Mouse (Mus musculus): Measurements from ENCODE around the gene Gm29094. TPM values are rescaled to one million over a fixed set of nuclear protein-coding genes. Genes with fewer than 3 reads are reported as not detected.
"Not testable (repeated sequence)": the region's sequence is repeated elsewhere in the genome, so short reads cannot be mapped to it uniquely, and the experiment has no call there.

Gm29094 gene
- polyA plus RNA-seq, 1 experiment from 2014 or later = not detected

DNA sequence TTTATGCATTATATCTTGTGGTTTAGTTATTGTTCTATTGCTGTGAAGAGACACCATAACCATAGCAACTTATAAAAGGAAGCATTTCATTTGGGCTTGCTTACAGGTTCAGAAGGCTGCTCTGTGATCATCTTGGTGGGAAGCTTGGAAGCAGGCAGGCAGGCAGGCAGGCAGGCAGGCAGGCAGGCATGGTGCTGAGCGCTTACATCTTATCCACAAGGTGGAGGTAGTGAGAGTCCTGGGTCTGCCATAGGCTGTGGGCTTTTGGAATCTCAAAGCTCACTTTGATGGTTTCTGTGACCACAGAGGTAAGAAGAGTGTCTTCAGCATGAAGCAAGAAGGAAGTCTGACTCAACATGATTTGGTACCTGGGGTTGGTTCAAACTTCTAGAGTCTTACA, 13.2 kb downstream of the Gm29094 start:
- H3K27me3 ChIP-seq (replicated peaks); ATAC-seq; H3K4me1 ChIP-seq; H3K9me3 ChIP-seq (replicated peaks); H3K4me2 ChIP-seq; H3K9ac ChIP-seq; H3K27ac ChIP-seq; H3K4me3 ChIP-seq; H3K36me3 ChIP-seq: not testable (repeated sequence)
- 40% methylated on average over 1 of the region's 1 CpGs for WGBS (ENCODE audit: insufficient replicate concordance)

DNA sequence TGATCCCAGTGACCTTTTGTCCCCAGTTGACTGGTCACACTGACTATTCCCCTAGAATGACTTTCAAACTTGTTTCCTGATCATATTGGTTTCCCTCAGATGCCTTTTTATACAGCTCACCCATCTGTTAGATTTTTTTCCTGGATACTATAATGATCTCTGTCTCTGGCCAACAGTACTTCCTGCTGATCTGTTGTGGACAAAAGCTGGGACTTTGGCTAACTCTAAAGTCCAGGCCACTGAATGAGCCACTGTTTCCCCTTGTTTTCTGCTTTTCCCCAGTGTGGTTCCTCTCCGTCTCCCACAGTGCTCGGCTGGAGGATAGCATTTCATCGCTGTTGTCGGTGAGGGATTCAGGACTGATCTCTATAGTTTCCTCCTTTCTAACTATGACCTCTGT, 19.0 kb downstream of the Gm29094 start:
- H3K27ac ChIP-seq = not testable (repeated sequence)

GRCm38 (mm10) chr9:89219668-89220067, 20.5 kb downstream of the Gm29094 start:
- not testable (repeated sequence) for H3K4me2 ChIP-seq; ATAC-seq; H3K4me1 ChIP-seq; H3K27ac ChIP-seq; H3K36me3 ChIP-seq; H3K27me3 ChIP-seq (replicated peaks); H3K4me3 ChIP-seq; H3K9me3 ChIP-seq (replicated peaks); H3K9ac ChIP-seq
- WGBS (ENCODE audit: insufficient replicate concordance) = 83% methylated on average over 3 of the region's 4 CpGs

More for the DNA sequence above, 19.0 kb downstream of the Gm29094 start:
- not testable (repeated sequence) for H3K9ac ChIP-seq; H3K4me2 ChIP-seq; ATAC-seq; H3K9me3 ChIP-seq (replicated peaks); H3K36me3 ChIP-seq; H3K4me3 ChIP-seq; H3K27me3 ChIP-seq (replicated peaks); H3K4me1 ChIP-seq
- WGBS (ENCODE audit: insufficient replicate concordance) = 83% methylated on average over 4 of the region's 4 CpGs

- not testable (repeated sequence) for H3K4me2 ChIP-seq; ATAC-seq; H3K9ac ChIP-seq; H3K9me3 ChIP-seq (replicated peaks); H3K27me3 ChIP-seq (replicated peaks); H3K27ac ChIP-seq; H3K4me3 ChIP-seq; H3K36me3 ChIP-seq; H3K4me1 ChIP-seq
- WGBS (ENCODE audit: insufficient replicate concordance) = 76% methylated on average over 6 of the region's 6 CpGs
These were observed 21.6 kb downstream of the Gm29094 start for GRCm38 (mm10) chr9:89220704-89221287.

DNA sequence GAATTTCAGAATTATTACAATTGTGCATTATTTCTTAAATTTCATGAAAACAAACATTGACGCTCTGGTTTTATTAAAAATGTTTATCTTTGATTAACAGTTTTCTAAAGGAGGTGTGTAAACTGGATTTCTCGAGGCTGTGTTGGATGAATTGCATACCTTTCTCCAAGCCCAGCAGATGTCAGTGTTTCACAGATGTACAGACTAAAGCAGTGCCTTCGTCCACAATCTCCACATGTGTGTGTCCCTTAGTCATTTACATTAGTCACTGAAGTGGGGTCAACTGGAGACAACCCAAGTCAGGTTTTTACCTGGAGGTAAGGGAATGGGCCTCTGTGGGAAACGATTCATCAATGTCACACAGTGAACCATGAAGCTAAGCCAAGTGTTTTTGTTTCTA, 26.9 kb downstream of the Gm29094 start:
- Histone ChIP-seq H3K4me3 (no peak overlapping the region), H3K9ac (no peak overlapping the region), H3K36me3 (no peaks in the 10 kb centered on the region), H3K27me3 (replicated peaks) (no peaks in the 10 kb centered on the region), H3K9me3 (replicated peaks) (no peaks in the 10 kb centered on the region), H3K4me1 (no peaks in the 10 kb centered on the region), H3K27ac (no peak overlapping the region), H3K4me2 (no peak overlapping the region)
- no peak for ATAC-seq
- WGBS (ENCODE audit: insufficient replicate concordance) = 50% methylated on average over 4 of the region's 4 CpGs

DNA sequence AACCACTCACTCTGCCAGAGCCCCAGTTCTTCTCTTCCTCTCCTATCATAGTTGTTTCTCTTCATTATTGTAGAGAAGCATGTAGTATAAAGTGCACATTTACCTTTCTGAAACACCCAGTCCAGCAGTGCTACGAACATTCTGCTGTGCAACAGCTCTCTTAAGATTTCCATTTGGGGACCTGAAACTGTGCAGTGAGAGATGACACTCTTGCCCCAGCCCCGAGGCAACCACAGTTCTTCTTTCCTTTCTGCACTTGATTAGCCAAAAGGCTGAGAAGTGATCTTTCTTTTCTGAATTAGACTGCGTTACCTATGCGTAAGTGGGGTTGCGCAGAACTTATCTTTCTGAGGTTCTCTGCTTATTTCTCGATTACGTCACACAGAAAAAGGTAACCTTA, 28.9 kb downstream of the Gm29094 start:
- H3K27ac ChIP-seq = no peak overlapping the region
- H3K9me3 ChIP-seq (replicated peaks) = no peaks in the 10 kb centered on the region
- no peaks in the 10 kb centered on the region for H3K4me1 ChIP-seq
- H3K9ac ChIP-seq = no peak overlapping the region
- ATAC-seq = no peak
- no peak overlapping the region for H3K4me3 ChIP-seq
- 80% methylated on average over 7 of the region's 7 CpGs for WGBS (ENCODE audit: insufficient replicate concordance)
- no peaks in the 10 kb centered on the region for H3K27me3 ChIP-seq (replicated peaks)
- no peaks in the 10 kb centered on the region for H3K36me3 ChIP-seq
- no peak overlapping the region for H3K4me2 ChIP-seq

- H3K36me3 ChIP-seq; ATAC-seq; H3K9ac ChIP-seq; H3K4me2 ChIP-seq; H3K9me3 ChIP-seq (replicated peaks); H3K27me3 ChIP-seq (replicated peaks); H3K4me1 ChIP-seq; H3K27ac ChIP-seq; H3K4me3 ChIP-seq: not testable (repeated sequence)
- WGBS (ENCODE audit: insufficient replicate concordance) = 71% methylated on average over 1 of the region's 2 CpGs
These were observed 31.8 kb downstream of the Gm29094 start for GRCm38 (mm10) chr9:89230897-89231497.

DNA sequence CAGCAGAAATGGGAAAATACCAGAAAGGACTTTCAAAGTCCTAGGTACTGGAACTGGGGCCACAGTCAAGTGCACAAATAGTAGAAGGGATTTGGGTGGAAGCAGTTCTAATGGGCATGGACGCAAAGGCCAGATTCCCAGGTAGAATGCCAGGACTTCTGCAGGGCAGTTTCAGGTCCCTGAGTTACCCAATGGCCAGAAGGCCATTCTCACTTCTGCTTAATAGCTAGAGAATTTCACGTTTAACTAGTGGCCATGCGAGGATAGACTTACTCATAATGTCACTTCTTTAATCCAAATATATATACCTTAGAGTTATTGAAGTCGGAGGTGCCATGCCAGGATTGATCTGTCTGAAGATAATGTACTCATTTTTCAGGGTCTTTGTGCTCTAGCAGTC, 38.0 kb downstream of the Gm29094 start:
- H3K4me3 ChIP-seq; H3K27me3 ChIP-seq (replicated peaks); H3K9ac ChIP-seq; H3K9me3 ChIP-seq (replicated peaks); ATAC-seq; H3K27ac ChIP-seq; H3K36me3 ChIP-seq; H3K4me2 ChIP-seq; H3K4me1 ChIP-seq: not testable (repeated sequence)
- WGBS (ENCODE audit: insufficient replicate concordance) = 65% methylated on average over 4 of the region's 4 CpGs

- ATAC-seq; H3K9me3 ChIP-seq (replicated peaks); H3K36me3 ChIP-seq; H3K4me3 ChIP-seq; H3K4me1 ChIP-seq; H3K27me3 ChIP-seq (replicated peaks); H3K27ac ChIP-seq; H3K4me2 ChIP-seq; H3K9ac ChIP-seq: not testable (repeated sequence)
- 67% methylated on average over 4 of the region's 5 CpGs for WGBS (ENCODE audit: insufficient replicate concordance)
These were observed 39.9 kb downstream of the Gm29094 start for GRCm38 (mm10) chr9:89238976-89239505.

GRCm38 (mm10) chr9:89240516-89241019, 41.4 kb downstream of the Gm29094 start:
- 57% methylated on average over 3 of the region's 3 CpGs for WGBS (ENCODE audit: insufficient replicate concordance)
- not testable (repeated sequence) for H3K4me2 ChIP-seq; ATAC-seq; H3K9ac ChIP-seq; H3K4me1 ChIP-seq; H3K36me3 ChIP-seq; H3K9me3 ChIP-seq (replicated peaks); H3K4me3 ChIP-seq; H3K27me3 ChIP-seq (replicated peaks); H3K27ac ChIP-seq

- ATAC-seq = no peak
These were observed 54.2 kb downstream of the Gm29094 start for GRCm38 (mm10) chr9:89253400-89253799.

GRCm38 (mm10) chr9:89256556-89257335, 57.6 kb downstream of the Gm29094 start:
- 23% methylated on average over 12 of the region's 12 CpGs for WGBS (ENCODE audit: insufficient replicate concordance)
- no peak overlapping the region for H3K9ac ChIP-seq
- no peaks in the 10 kb centered on the region for H3K27me3 ChIP-seq (replicated peaks)
- no peak overlapping the region for H3K4me2 ChIP-seq
- no peaks in the 10 kb centered on the region for H3K4me1 ChIP-seq
- H3K36me3 ChIP-seq = no peaks in the 10 kb centered on the region
- ATAC-seq = no peak
- H3K4me3 ChIP-seq = no peak overlapping the region
- no peaks in the 10 kb centered on the region for H3K9me3 ChIP-seq (replicated peaks)
- H3K27ac ChIP-seq = no peak overlapping the region

More at GRCm38 (mm10) chr9:89253400-89253799, 54.2 kb downstream of the Gm29094 start:
- Histone ChIP-seq H3K4me3 (no peak overlapping the region), H3K9me3 (replicated peaks) (no peaks in the 10 kb centered on the region), H3K4me1 (no peaks in the 10 kb centered on the region), H3K9ac (no peak overlapping the region), H3K27ac (no peak overlapping the region), H3K36me3 (no peaks in the 10 kb centered on the region), H3K27me3 (replicated peaks) (no peaks in the 10 kb centered on the region), H3K4me2 (no peak overlapping the region)
- 63% methylated on average over 2 of the region's 2 CpGs for WGBS (ENCODE audit: insufficient replicate concordance)

All from liver, embryonic 12.5 days (tissue).